Mouse (Mus musculus): ENCODE measurements around the gene Bpifb9a.
"Not testable (repeated sequence)": the region's sequence is repeated elsewhere in the genome, so short reads cannot be mapped to it uniquely, and the experiment has no call there.

DNA sequence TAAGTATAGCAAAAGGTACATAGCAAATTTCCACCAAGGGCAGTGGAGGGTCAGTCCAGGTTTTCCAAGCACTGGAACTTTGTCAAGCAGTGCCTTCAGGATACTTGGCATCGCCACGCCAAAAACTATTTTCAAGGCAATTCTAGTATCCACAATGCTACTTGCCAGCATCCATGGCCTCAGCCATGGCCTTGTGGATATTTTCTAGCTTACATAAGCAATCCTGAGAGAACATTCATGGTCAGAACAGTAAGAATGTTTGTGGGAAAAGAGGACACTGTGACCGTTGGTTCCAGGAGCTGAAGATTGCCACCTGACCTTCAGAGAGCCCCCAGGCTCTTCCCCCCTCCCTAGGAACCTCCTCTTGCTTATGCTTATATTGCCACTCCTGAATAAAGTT lies 34.2 kb downstream of the Bpifb9a start:
- TF ChIP-seq CTCF (IDR thresholded peaks at IDR 0.05; ENCODE audit: extremely low read depth, insufficient read length, insufficient replicate concordance, low read depth, low read length); POLR2A (IDR thresholded peaks at IDR 0.05; ENCODE audit: low read depth, low read length): not testable (repeated sequence)
